Mouse (Mus musculus) MEL (cell line): ENCODE data around the gene Zmynd11. TPM values are rescaled to one million over a fixed set of nuclear protein-coding genes. Genes with fewer than 3 reads are reported as not detected.

Source experiments
- DNase-seq: peaks from one replicate; pipeline ENCODE4 v3.0.0; 2011; ENCODE audit warnings: low read depth, low spot score
- H3K27ac ChIP-seq: 2 replicates; pipeline ENCODE4 v1.5.1; 2012; ENCODE audit warnings: low read depth, mild to moderate bottlenecking, control low read depth, low read length, moderate library complexity; ENCODE audit not compliant: control insufficient read depth
- H3K27me3 ChIP-seq, 2 experiments: fragments of 150-350 bp in 1 of 2; sonication (generic) in 1 of 2; 2 replicates each; pipeline ENCODE4 v1.6.1; 2012; ENCODE audit warnings: low read length in 2 of 2, mild to moderate bottlenecking in 2 of 2, improper control_type of control experiment in 1 of 2, moderate library complexity in 1 of 2; ENCODE audit not compliant: insufficient read depth in 2 of 2, control insufficient read depth in 1 of 2
- H3K36me3 ChIP-seq, 2 experiments: 2 replicates each; pipeline ENCODE4 v1.6.1; 2012 to 2014; ENCODE audit warnings: low read length in 2 of 2, improper control_type of control experiment in 1 of 2, inconsistent platforms in 1 of 2, mild to moderate bottlenecking in 1 of 2; ENCODE audit not compliant: insufficient read depth in 2 of 2, control insufficient read depth in 1 of 2
- H3K4me1 ChIP-seq, 2 experiments: fragments of 150-350 bp in 1 of 2; sonication (generic) in 1 of 2; 2 replicates each; pipeline ENCODE4 v1.6.1; 2012; ENCODE audit warnings: low read length in 2 of 2, improper control_type of control experiment in 1 of 2, mild to moderate bottlenecking in 1 of 2; ENCODE audit not compliant: insufficient read depth in 2 of 2, control insufficient read depth in 1 of 2
- H3K4me3 ChIP-seq, 2 experiments: fragments of 150-350 bp in 1 of 2; sonication (generic) in 1 of 2; 2 replicates each; pipeline ENCODE4 v1.5.1; 2012; ENCODE audit warnings: low read depth in 2 of 2, low read length in 2 of 2, mild to moderate bottlenecking in 2 of 2, moderate library complexity in 2 of 2, control low read depth in 1 of 2, improper control_type of control experiment in 1 of 2; ENCODE audit not compliant: control insufficient read depth in 1 of 2, insufficient read depth in 1 of 2
- H3K79me2 ChIP-seq: 2 replicates; pipeline ENCODE4 v1.6.1; 2012; ENCODE audit warnings: mild to moderate bottlenecking, low read length, moderate library complexity; ENCODE audit not compliant: control insufficient read depth, poor library complexity, insufficient read depth
- H3K9ac ChIP-seq: 2 replicates; pipeline ENCODE4 v1.6.1; 2012; ENCODE audit warnings: low read depth, mild to moderate bottlenecking, control low read depth, low read length, moderate library complexity; ENCODE audit not compliant: control insufficient read depth, poor library complexity, severe bottlenecking
- H3K9me3 ChIP-seq: fragments of 150-350 bp; sonication (generic); replicated peaks from 2 replicates; pipeline ENCODE4 v1.6.1; 2012; ENCODE audit warnings: mild to moderate bottlenecking, low read length, improper control_type of control experiment, moderate library complexity; ENCODE audit not compliant: insufficient read depth
- CTCF ChIP-seq, 3 experiments: IDR thresholded peaks in 2 of 3; conservative IDR thresholded peaks in 1 of 3; 2 replicates each; pipeline ENCODE4 v1.5.1; 2011 to 2012; ENCODE audit warnings: low read length in 3 of 3, low read depth in 2 of 3, mild to moderate bottlenecking in 2 of 3, improper control_type of control experiment in 1 of 3, inconsistent platforms in 1 of 3, mixed read lengths in 1 of 3, moderate library complexity in 1 of 3; ENCODE audit not compliant: control insufficient read depth in 1 of 3, insufficient read depth in 1 of 3, poor library complexity in 1 of 3, severe bottlenecking in 1 of 3
- EP300 ChIP-seq, 2 experiments: IDR thresholded peaks; 2 replicates each; pipeline ENCODE4 v1.6.1; 2011; ENCODE audit warnings: improper control_type of control experiment in 2 of 2, low read length in 2 of 2, low read depth in 1 of 2, mild to moderate bottlenecking in 1 of 2
- ETS1 ChIP-seq: IDR thresholded peaks from 2 replicates; pipeline ENCODE4 v1.6.1; 2012; ENCODE audit warnings: low read depth, mild to moderate bottlenecking, inconsistent platforms, low read length, improper control_type of control experiment, moderate library complexity
- GABPA ChIP-seq: IDR thresholded peaks from 2 replicates; pipeline ENCODE4 v1.6.1; 2012; ENCODE audit warnings: low read depth, mild to moderate bottlenecking, inconsistent platforms, low read length, improper control_type of control experiment, moderate library complexity
- GATA1 ChIP-seq: IDR thresholded peaks from 2 replicates; pipeline ENCODE4 v1.6.1; 2011; ENCODE audit warnings: low read depth, low read length, improper control_type of control experiment
- HCFC1 ChIP-seq: IDR thresholded peaks from 2 replicates; pipeline ENCODE4 v1.6.1; 2012; ENCODE audit warnings: low read depth, mild to moderate bottlenecking, inconsistent platforms, low read length, improper control_type of control experiment, moderate library complexity
- MAZ ChIP-seq: IDR thresholded peaks from 2 replicates; pipeline ENCODE4 v1.6.1; 2012; ENCODE audit warnings: low read depth, mild to moderate bottlenecking, inconsistent platforms, low read length, improper control_type of control experiment
- MEF2A ChIP-seq: IDR thresholded peaks from 2 replicates; pipeline ENCODE4 v1.6.1; 2014; ENCODE audit warnings: low read depth, mild to moderate bottlenecking, inconsistent platforms, low read length, improper control_type of control experiment; ENCODE audit not compliant: poor library complexity, insufficient replicate concordance, severe bottlenecking; ENCODE audit errors: extremely low read depth
- MXI1 ChIP-seq: IDR thresholded peaks from 2 replicates; pipeline ENCODE4 v1.6.1; 2011; ENCODE audit warnings: mild to moderate bottlenecking, low read depth, low read length, improper control_type of control experiment
- MYC ChIP-seq: IDR thresholded peaks from 2 replicates; pipeline ENCODE4 v1.6.1; 2011; ENCODE audit warnings: low read depth, mild to moderate bottlenecking, low read length, improper control_type of control experiment, moderate library complexity
- NELFE ChIP-seq: IDR thresholded peaks from 2 replicates; pipeline ENCODE4 v1.6.1; 2011; ENCODE audit warnings: low read depth, low read length, improper control_type of control experiment
- NRF1 ChIP-seq: IDR thresholded peaks from 2 replicates; pipeline ENCODE4 v1.6.1; 2014; ENCODE audit warnings: low read depth, mild to moderate bottlenecking, inconsistent platforms, low read length, improper control_type of control experiment, moderate library complexity; ENCODE audit not compliant: poor library complexity, insufficient read depth, severe bottlenecking
- POLR2AphosphoS5 ChIP-seq: IDR thresholded peaks from 2 replicates; pipeline ENCODE4 v1.6.1; 2012; ENCODE audit warnings: low read depth, borderline replicate concordance, mild to moderate bottlenecking, inconsistent platforms, low read length, moderate library complexity, mixed read lengths
- RCOR1 ChIP-seq: IDR thresholded peaks from 2 replicates; pipeline ENCODE4 v1.6.1; 2012; ENCODE audit warnings: low read depth, mild to moderate bottlenecking, inconsistent platforms, low read length, improper control_type of control experiment
- SIN3A ChIP-seq: IDR thresholded peaks from 2 replicates; pipeline ENCODE4 v1.6.1; 2012; ENCODE audit warnings: low read length, improper control_type of control experiment, inconsistent platforms
- SMC3 ChIP-seq: IDR thresholded peaks from 2 replicates; pipeline ENCODE4 v1.6.1; 2011; ENCODE audit warnings: low read depth, low read length, improper control_type of control experiment
- TAL1 ChIP-seq: IDR thresholded peaks from 2 replicates; pipeline ENCODE4 v1.6.1; 2012; ENCODE audit warnings: mild to moderate bottlenecking, inconsistent platforms, low read length, moderate library complexity, mixed read lengths
- TBP ChIP-seq: IDR thresholded peaks from 2 replicates; pipeline ENCODE4 v1.8.0; 2011; ENCODE audit warnings: low read depth, low read length, improper control_type of control experiment
- USF2 ChIP-seq, 2 experiments: IDR thresholded peaks; 2 replicates each; pipeline ENCODE4 v1.6.1; 2011 to 2012; ENCODE audit warnings: improper control_type of control experiment in 2 of 2, low read length in 2 of 2, borderline replicate concordance in 1 of 2, inconsistent platforms in 1 of 2, low read depth in 1 of 2, mild to moderate bottlenecking in 1 of 2; ENCODE audit not compliant: insufficient read depth in 1 of 2
- ZC3H11A ChIP-seq: IDR thresholded peaks from 2 replicates; pipeline ENCODE4 v1.6.1; 2012; ENCODE audit warnings: low read depth, mild to moderate bottlenecking, inconsistent platforms, low read length, improper control_type of control experiment
- ZKSCAN1 ChIP-seq: IDR thresholded peaks from 2 replicates; pipeline ENCODE4 v1.6.1; 2012; ENCODE audit warnings: low read depth, mild to moderate bottlenecking, inconsistent platforms, low read length, improper control_type of control experiment, moderate library complexity
- ZMIZ1 ChIP-seq: IDR thresholded peaks from 2 replicates; pipeline ENCODE4 v1.6.1; 2012; ENCODE audit warnings: low read depth, mild to moderate bottlenecking, inconsistent platforms, low read length, improper control_type of control experiment, moderate library complexity
- polyA plus RNA-seq, 2 experiments: library from polyadenylated mRNA; stranded (reverse) in 1 of 2; unstranded in 1 of 2; fragments of >175 nt in 1 of 2; fragments of >200 nt in 1 of 2; gene quantifications; 2 replicates each; pipeline versions ENCODE4 v1.2.1 to v1.2.4; 2012; ENCODE audit warnings: low replicate concordance in 2 of 2, low read depth in 1 of 2; ENCODE audit not compliant: insufficient read length in 2 of 2, insufficient read depth in 1 of 2, missing spikeins in 1 of 2
- total RNA-seq: library from RNA; depleted of rRNA; stranded (reverse); fragments of 300-350 nt; gene quantifications from 2 replicates; pipeline ENCODE4 v1.2.3, GENCODE M21; 2012

The Zmynd11 gene
- total and polyA plus RNA-seq, 3 experiments = 21.8 to 310 (median 33.0) TPM

DNA sequence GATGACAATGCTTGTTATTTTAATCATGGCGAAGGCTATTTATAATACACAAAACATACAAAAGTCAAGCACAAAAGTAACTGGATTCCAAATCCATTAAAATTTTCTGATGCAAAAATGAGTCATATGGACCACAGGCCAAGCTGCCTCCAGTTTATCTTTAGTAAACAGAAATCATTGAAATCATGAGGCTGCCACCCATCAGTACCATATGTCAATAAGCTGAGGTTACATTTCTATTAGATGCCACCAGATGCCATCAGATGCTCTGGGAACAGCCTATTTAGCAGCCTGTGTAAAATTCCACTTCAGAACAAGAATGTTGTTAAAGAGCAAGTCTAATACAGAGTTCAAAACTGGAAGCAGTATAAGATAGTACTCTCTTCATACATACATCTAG lies 52.7 kb downstream of the Zmynd11 start:
- Histone ChIP-seq H3K36me3 (peaks cover 1 to 25% of the 10 kb centered on the region in 2 experiments), H3K9ac (no peak overlapping the region), H3K27me3 (no peaks in the 10 kb centered on the region), H3K4me3 (no peak overlapping the region)
- TF ChIP-seq ZMIZ1 (no peak), TAL1 (peak; percentile 55)
- TF ChIP-seq, all 39 proteins: peak for 1
- H3K4me1 ChIP-seq = peaks cover 3 to 21% of the 10 kb centered on the region in 2 experiments; a peak in 3 of 4 replicates
- H3K27ac ChIP-seq = no peak overlapping the region
- H3K79me2 ChIP-seq = no peaks in the 10 kb centered on the region
- peak; percentile 12 for DNase-seq
- no peaks in the 10 kb centered on the region for H3K9me3 ChIP-seq

DNA sequence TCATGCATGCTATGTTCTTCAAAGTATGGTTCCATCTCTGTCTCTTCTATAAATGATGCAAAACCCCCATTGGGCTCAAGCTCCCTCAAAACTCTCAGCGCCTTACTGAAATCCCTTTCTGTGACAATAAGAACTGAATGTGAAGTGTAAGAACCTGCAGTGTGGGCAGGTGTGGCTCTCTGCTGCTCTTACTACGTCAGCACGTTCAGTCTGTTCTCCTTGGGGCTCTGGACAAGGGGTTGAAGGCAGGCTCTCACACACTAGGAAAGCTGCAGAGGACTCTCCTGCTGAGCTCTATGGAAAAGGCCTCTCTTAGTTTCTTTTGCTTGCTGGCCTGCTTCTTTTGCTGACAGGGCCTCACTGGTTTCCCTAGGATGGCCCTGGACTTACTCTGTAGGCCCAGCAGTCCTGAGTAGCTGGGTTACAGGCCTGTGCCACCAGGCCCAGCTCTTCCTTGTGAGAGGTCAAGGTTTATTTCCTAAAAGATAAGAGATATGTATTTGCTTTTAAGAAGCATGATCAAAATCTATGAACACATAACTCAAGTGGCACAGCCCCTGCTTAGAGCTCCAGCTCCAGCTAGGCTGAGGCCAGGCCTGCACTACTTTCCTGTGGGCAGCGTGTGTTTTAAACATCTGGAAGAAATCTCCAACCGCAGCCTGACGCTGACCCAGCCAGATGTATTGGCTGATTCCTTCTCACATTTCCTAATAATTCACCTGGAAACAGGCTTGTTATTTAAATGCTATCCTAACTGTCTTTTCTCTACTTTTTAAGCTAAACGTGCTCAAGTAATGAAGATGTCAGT lies 56.5 kb downstream of the Zmynd11 start:
- Histone ChIP-seq H3K9me3 (no peaks in the 10 kb centered on the region), H3K27ac (no peak overlapping the region), H3K36me3 (peaks cover 3 to 15% of the 10 kb centered on the region in 2 experiments), H3K79me2 (no peaks in the 10 kb centered on the region), H3K4me3 (no peak overlapping the region), H3K9ac (no peak overlapping the region), H3K4me1 (peaks cover 3 to 9% of the 10 kb centered on the region in 2 experiments; a peak in 3 of 4 replicates), H3K27me3 (no peaks in the 10 kb centered on the region)
- DNase-seq = no peak
- no peak for TF ChIP-seq MXI1
- TF ChIP-seq ZMIZ1 = no peak

DNA sequence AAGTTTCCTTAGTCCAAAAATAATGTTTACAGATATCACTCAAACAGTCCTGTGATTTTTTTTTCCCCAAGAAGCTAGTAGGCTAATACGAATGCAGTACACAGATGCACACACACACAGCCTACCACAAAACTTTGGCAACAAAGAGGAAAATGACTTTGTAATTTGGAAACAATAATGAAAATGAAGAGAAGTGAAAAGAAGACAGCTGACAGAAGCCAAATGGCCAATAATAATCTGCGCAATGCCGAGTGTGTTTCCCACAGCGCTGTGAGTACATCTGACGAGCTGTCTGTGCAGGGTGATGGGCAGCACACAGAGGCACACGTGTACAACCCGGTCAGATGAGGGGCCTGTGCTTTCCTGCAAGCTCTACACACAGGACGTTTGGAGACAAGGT lies 58.4 kb downstream of the Zmynd11 start:
- no peak for TF ChIP-seq GATA1
- no peak for TF ChIP-seq ZC3H11A
- TF ChIP-seq MYC = no peak
- no peak for TF ChIP-seq SMC3
- TF ChIP-seq RCOR1 = no peak
- TF ChIP-seq POLR2AphosphoS5 = no peak
- no peak for TF ChIP-seq MAZ
- no peak for TF ChIP-seq MEF2A
- TF ChIP-seq HCFC1 = no peak
- TF ChIP-seq SIN3A = no peak
- no peak for TF ChIP-seq USF2 (IDR thresholded peaks at IDR 0.05; ENCODE audit: borderline replicate concordance in 1 of 2, insufficient read depth in 1 of 2, low read depth in 1 of 2, low read length in 2 of 2)
- TF ChIP-seq NRF1 = no peak
- TF ChIP-seq NELFE = no peak
- no peak for TF ChIP-seq ZKSCAN1
- no peak for TF ChIP-seq EP300 (IDR thresholded peaks at IDR 0.05; ENCODE audit: low read depth in 1 of 2, low read length in 2 of 2)
- no peak for TF ChIP-seq CTCF (IDR thresholded peaks at IDR 0.05 in 2 of 3, conservative IDR thresholded peaks at IDR 0.05 in 1 of 3; ENCODE audit: control insufficient read depth in 1 of 3, insufficient read depth in 1 of 3, low read depth in 2 of 3, low read length in 3 of 3, poor library complexity in 1 of 3, severe bottlenecking in 1 of 3)
- TF ChIP-seq GABPA = no peak
- TF ChIP-seq TBP = no peak
- no peak for TF ChIP-seq ZMIZ1
- no peak for TF ChIP-seq ETS1
- Histone ChIP-seq H3K9me3 (no peaks in the 10 kb centered on the region), H3K79me2 (no peaks in the 10 kb centered on the region), H3K9ac (no peak overlapping the region), H3K4me1 (no peaks in the 10 kb centered on the region), H3K36me3 (peaks cover 0 to 2% of the 10 kb centered on the region in 2 experiments; a peak in 2 of 4 replicates), H3K27me3 (no peaks in the 10 kb centered on the region), H3K4me3 (no peak overlapping the region), H3K27ac (no peak overlapping the region)
- DNase-seq = no peak
